Mouse (Mus musculus) adipose tissue, adult 10 weeks (tissue): ENCODE results near the gene Zscan4-ps1. TPM values are rescaled to one million over a fixed set of nuclear protein-coding genes. Genes with fewer than 3 reads are reported as not detected.

Source experiments
- polyA plus RNA-seq: library from polyadenylated mRNA; stranded (reverse); fragments of 350-450 nt; fragmentation: Illumina TruSeq; extraction: RNeasy Lipid Tissue Mini Kit (QIAGEN cat#74804); gene quantifications from one replicate; pipeline ENCODE4 v1.2.3, GENCODE M21; 2014; ENCODE audit warnings: low read depth, low replicate concordance

Gene Zscan4-ps1
- not detected for polyA plus RNA-seq

GRCm38 (mm10) chr7:11069591-11069990 is at the start of gene Zscan4-ps1:
TSS of gene Zscan4-ps1 (minus strand) at chr7:11069691.

Other genes with a start within 250 kb of the Zscan4-ps1 start
- not detected for gene Zscan4b, start 164.6 kb downstream of the Zscan4-ps1 start, polyA plus RNA-seq
- gene Zscan4c, start 63.9 kb downstream of the Zscan4-ps1 start, polyA plus RNA-seq = not detected
- not detected for gene Zscan4d, start 96.5 kb upstream of the Zscan4-ps1 start, polyA plus RNA-seq
- gene Zscan4e, start 241.0 kb upstream of the Zscan4-ps1 start, polyA plus RNA-seq = not detected